Mouse (Mus musculus) E14TG2a.4 (cell line): ENCODE measurements around the gene C1rl.
"Not testable (repeated sequence)": the region's sequence is repeated elsewhere in the genome, so short reads cannot be mapped to it uniquely, and the experiment has no call there.

Experiments used
- H3K27me3 ChIP-seq: 2 replicates; pipeline ENCODE4 v1.6.1; 2014; ENCODE audit warnings: low read length, control low read depth; ENCODE audit not compliant: insufficient read depth
- H3K36me3 ChIP-seq: 2 replicates; pipeline ENCODE4 v1.6.1; 2014; ENCODE audit warnings: low read length, control low read depth; ENCODE audit not compliant: insufficient read depth
- H3K4me1 ChIP-seq: replicated peaks from 2 replicates; pipeline ENCODE4 v1.6.1; 2014; ENCODE audit warnings: low read depth, low read length, control low read depth
- H3K4me3 ChIP-seq: replicated peaks from 2 replicates; pipeline ENCODE4 v1.5.1; 2014; ENCODE audit warnings: mild to moderate bottlenecking, low read length
- H3K9me3 ChIP-seq: 2 replicates; pipeline ENCODE4 v1.6.1; 2014; ENCODE audit warnings: low read length, control low read depth
- CTCF ChIP-seq: conservative IDR thresholded peaks from 2 replicates; pipeline ENCODE4 v1.5.1; 2014; ENCODE audit warnings: low read length
- NANOG ChIP-seq: IDR thresholded peaks from 2 replicates; pipeline ENCODE4 v1.6.1; 2014; ENCODE audit warnings: borderline replicate concordance, low read length, mixed read lengths
- POU5F1 ChIP-seq: IDR thresholded peaks from 2 replicates; pipeline ENCODE4 v1.6.1; 2014; ENCODE audit warnings: low read length, borderline replicate concordance

The C1rl gene

DNA sequence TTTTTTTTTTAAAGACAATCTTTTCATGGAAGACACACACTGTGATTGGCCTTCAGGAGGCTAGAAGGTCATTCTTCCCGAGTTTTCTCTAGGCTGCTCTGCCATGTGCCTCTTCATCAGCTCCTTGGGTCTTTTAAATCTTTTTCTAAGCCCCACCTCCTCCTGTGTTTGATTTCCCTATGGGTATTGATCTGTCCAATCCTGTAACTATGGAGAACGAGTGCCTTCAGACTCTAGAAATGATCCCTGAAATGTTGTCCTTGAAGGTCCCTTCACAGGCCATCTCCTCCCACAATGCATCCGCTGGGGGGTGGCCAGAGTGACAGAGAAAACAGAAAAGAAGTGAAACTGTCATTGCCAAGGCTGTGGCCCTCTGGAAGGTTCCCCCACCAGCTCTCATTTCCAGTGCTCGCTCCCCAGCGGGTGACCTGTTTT, 15.7 kb upstream of the C1rl start:
- TF ChIP-seq POU5F1: no peak
- 0 out of 2 replicates have a peak, but pooled peaks have one; percentile 4 for TF ChIP-seq NANOG

GRCm38 (mm10) chr6:124477922-124478651, 14.8 kb upstream of the C1rl start:
- no peaks in the 10 kb centered on the region for H3K9me3 ChIP-seq
- H3K4me1 ChIP-seq: peaks cover 72% of the 10 kb centered on the region
- peak overlapping the region; percentile 90 for H3K4me3 ChIP-seq
- TF ChIP-seq CTCF (no peak), NANOG (no peak), POU5F1 (no peak)
- H3K27me3 ChIP-seq: no peaks in the 10 kb centered on the region
- H3K36me3 ChIP-seq: peaks cover 17% of the 10 kb centered on the region

More for the DNA sequence above, 15.7 kb upstream of the C1rl start:
- Histone ChIP-seq H3K36me3 (peaks cover 17% of the 10 kb centered on the region), H3K4me3 (peak overlapping the region; percentile 90), H3K9me3 (no peaks in the 10 kb centered on the region), H3K27me3 (no peaks in the 10 kb centered on the region), H3K4me1 (peaks cover 81% of the 10 kb centered on the region)

DNA sequence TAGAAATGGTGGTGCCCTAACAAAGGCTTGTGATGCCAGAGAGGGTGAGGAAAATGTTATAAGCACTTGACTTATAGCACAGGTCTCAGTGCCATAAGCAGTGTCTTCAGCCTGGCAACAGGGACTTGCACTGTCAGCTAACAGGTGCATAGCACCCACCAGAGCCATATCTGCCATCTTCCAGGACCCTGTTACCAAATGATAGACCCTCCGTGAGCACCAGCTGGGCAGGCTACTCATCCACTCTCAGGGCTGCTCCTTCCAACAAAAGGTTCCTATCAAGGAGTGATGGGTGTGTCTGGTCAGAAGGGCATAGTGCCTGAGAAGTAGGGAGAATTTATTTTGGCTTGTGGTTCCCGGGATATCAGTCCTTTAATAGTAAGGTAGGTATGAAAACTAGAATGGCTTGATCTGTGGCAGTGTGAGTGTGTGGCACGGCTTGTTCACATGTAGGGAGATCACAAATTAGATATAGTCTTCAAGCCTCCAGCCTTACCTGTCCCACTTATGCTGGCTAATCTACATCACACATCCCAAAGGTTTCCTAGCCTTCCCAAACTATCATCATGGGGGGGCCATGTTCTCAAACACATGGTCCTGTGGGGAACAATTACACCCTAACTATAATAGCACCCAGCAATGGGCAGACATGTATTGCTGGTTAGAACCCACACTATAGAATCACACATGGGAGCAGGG, 13.9 kb upstream of the C1rl start:
- no peaks in the 10 kb centered on the region for H3K9me3 ChIP-seq
- peaks cover 63% of the 10 kb centered on the region for H3K4me1 ChIP-seq
- no peak for TF ChIP-seq NANOG
- H3K4me3 ChIP-seq: peak overlapping the region; percentile 90
- H3K27me3 ChIP-seq: no peaks in the 10 kb centered on the region
- peaks cover 17% of the 10 kb centered on the region for H3K36me3 ChIP-seq

DNA sequence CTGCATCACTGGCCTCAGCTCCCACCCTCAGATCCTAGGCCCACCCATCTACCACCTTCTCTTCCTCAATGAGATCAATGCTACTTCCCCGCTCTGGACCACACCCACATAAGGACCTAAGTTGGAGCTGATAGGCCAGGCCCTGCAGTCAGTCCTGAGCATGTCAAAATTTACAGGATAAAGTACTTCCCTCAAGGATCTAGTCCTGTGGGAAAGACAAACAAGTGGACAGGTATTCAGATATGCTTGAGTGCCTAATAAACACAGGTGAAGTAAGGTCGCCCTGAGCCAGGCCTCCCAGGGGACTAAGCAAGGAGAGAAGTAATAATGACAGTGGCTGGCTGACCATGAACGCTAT, 13.4 kb upstream of the C1rl start:
- Histone ChIP-seq H3K9me3 (no peaks in the 10 kb centered on the region), H3K36me3 (peaks cover 17% of the 10 kb centered on the region), H3K4me3 (no peak overlapping the region), H3K27me3 (no peaks in the 10 kb centered on the region), H3K4me1 (peaks cover 63% of the 10 kb centered on the region)
- TF ChIP-seq CTCF (no peak), POU5F1 (no peak), NANOG (no peak)

- no peaks in the 10 kb centered on the region for H3K27me3 ChIP-seq
- TF ChIP-seq POU5F1 (no peak), CTCF (peak; percentile 84)
- no peaks in the 10 kb centered on the region for H3K9me3 ChIP-seq
- no peak overlapping the region for H3K4me3 ChIP-seq
- H3K4me1 ChIP-seq: peaks cover 71% of the 10 kb centered on the region
- H3K36me3 ChIP-seq: peaks cover 17% of the 10 kb centered on the region
Observed at GRCm38 (mm10) chr6:124480295-124480694, 12.6 kb upstream of the C1rl start.

- TF ChIP-seq POU5F1: no peak
- TF ChIP-seq CTCF: peak; percentile 82
- TF ChIP-seq NANOG: no peak
- Histone ChIP-seq H3K4me1 (peaks cover 66% of the 10 kb centered on the region), H3K36me3 (peaks cover 10% of the 10 kb centered on the region), H3K27me3 (no peaks in the 10 kb centered on the region), H3K9me3 (no peaks in the 10 kb centered on the region), H3K4me3 (peak overlapping the region; percentile 29; the same call in 1 of the 2 replicates)
Observed at GRCm38 (mm10) chr6:124481571-124481970, 11.3 kb upstream of the C1rl start.

- not testable (repeated sequence) for H3K36me3 ChIP-seq, H3K27me3 ChIP-seq, H3K4me3 ChIP-seq, H3K9me3 ChIP-seq
- peaks cover 44% of the 10 kb centered on the region for H3K4me1 ChIP-seq
Observed at GRCm38 (mm10) chr6:124483831-124484230, 9.1 kb upstream of the C1rl start.

DNA sequence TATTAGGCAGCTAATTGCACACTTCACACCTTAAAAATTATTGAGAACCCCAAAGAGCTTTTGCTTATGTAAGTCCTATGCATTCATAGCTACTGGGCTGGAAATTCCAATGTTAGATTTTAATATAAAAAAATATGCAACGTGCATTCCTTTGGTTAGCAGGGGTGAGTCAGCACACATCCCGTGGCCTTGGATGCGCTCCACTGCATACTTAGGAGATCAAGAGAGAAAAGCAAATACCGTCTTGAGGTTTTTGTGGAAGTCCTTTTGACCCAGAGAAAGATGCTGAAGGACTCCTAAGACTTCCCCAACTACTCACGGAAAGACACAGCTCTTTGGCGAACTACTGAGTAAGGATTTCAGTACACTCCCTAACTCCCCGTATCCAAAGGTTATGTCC, 8.1 kb upstream of the C1rl start:
- H3K9me3 ChIP-seq: no peaks in the 10 kb centered on the region
- H3K36me3 ChIP-seq: no peaks in the 10 kb centered on the region
- peak overlapping the region; percentile 73; the same call in 1 of the 2 replicates for H3K4me3 ChIP-seq
- H3K4me1 ChIP-seq: peaks cover 34% of the 10 kb centered on the region
- TF ChIP-seq POU5F1: no peak
- TF ChIP-seq NANOG: no peak
- no peak for TF ChIP-seq CTCF
- no peaks in the 10 kb centered on the region for H3K27me3 ChIP-seq

DNA sequence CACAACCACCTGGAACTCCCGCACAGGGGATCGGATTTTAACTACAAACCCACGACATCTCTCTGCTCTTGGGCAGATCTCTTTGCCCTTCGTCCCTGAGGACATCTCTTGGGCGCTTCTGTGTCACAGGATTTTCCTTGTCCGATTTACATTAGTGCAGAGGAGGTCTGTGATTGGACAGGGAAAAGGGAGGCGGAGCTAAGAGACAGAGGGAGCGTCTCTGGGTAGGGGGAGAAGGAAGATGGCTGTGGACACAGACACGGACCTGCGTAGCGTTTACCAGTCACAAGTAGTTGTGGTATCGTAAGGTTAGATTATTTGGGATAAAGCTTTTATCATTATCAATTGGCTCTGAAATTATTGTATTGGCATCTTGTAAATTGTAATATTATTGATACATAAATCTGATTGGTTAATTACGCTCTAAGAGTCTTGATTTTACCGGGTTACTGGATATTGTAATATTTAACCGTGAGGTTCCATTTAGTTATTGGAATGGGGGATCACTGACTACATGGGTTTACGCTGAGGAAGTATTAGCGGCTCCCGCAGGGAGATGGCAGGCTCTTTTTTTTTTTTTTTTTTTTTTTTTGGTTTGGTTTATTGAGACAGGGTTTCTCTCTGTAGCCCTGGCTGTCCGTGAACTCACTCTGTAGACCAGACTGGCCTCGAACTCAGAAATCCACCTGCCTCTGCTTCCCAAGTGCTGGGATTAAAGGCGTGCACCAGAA, 7.3 kb upstream of the C1rl start:
- H3K9me3 ChIP-seq: no peaks in the 10 kb centered on the region
- peak overlapping the region; percentile 73 for H3K4me3 ChIP-seq
- H3K4me1 ChIP-seq: peaks cover 28% of the 10 kb centered on the region
- no peaks in the 10 kb centered on the region for H3K27me3 ChIP-seq
- TF ChIP-seq CTCF: no peak
- no peak for TF ChIP-seq NANOG
- no peak for TF ChIP-seq POU5F1
- H3K36me3 ChIP-seq: no peaks in the 10 kb centered on the region
